Mouse (Mus musculus): ENCODE data around the gene Ebf3. TPM values are rescaled to one million over a fixed set of nuclear protein-coding genes. Genes with fewer than 3 reads are reported as not detected.

Ebf3 gene
- 10 to 100 TPM in 1 of 2 experiments, 1 to 10 TPM in 1; 8.9 to 10.9 TPM for total RNA-seq (2021)

GRCm38 (mm10) chr7:137313904-137314691 lies at the start of gene Ebf3:
Ebf3 (minus strand) TSS chr7:137314445.
- peak; percentile 83 for DNase-seq (ENCODE audit: low spot score)
- intact Hi-C loops (cut with DNase I) = no loop called here

GRCm38 (mm10) chr7:137346860-137347259 lies 32.6 kb upstream of the Ebf3 start:
- intact Hi-C loops (cut with DNase I) = no loop called here
- no peak for DNase-seq (ENCODE audit: low spot score)

- intact Hi-C loops (cut with DNase I) = no loop called here
- DNase-seq (ENCODE audit: low spot score) = peak; percentile 15
Observed at GRCm38 (mm10) chr7:137346068-137346467, 31.8 kb upstream of the Ebf3 start.

- no peak for DNase-seq (ENCODE audit: low spot score)
- intact Hi-C loops (cut with DNase I) = no loop called here
Observed at GRCm38 (mm10) chr7:137333951-137334350, 19.7 kb upstream of the Ebf3 start.

GRCm38 (mm10) chr7:137322926-137323325 lies 8.7 kb upstream of the Ebf3 start:
- DNase-seq (ENCODE audit: low spot score) = no peak

GRCm38 (mm10) chr7:137321961-137322784 lies 7.9 kb upstream of the Ebf3 start:
- no peak for DNase-seq (ENCODE audit: low spot score)

More at GRCm38 (mm10) chr7:137322926-137323325, 8.7 kb upstream of the Ebf3 start:
- intact Hi-C loops (cut with DNase I) = loop anchor here (5.0 to 10.0 kb wide), 4 partner anchors 142 to 1531 kb away; no protein-coding TSS in a partner anchor

GRCm38 (mm10) chr7:137321141-137321813 lies 7.0 kb upstream of the Ebf3 start:
- intact Hi-C loops (cut with DNase I) = loop anchor here (1.0 to 10.0 kb wide), 6 partner anchors 144 to 1529 kb away; no protein-coding TSS in a partner anchor
- peak; percentile 59 for DNase-seq (ENCODE audit: low spot score)

More at GRCm38 (mm10) chr7:137321961-137322784, 7.9 kb upstream of the Ebf3 start:
- intact Hi-C loops (cut with DNase I) = loop anchor here (1.0 to 10.0 kb wide), 6 partner anchors 143 to 1530 kb away; no protein-coding TSS in a partner anchor

GRCm38 (mm10) chr7:137320320-137320719 lies 6.1 kb upstream of the Ebf3 start:
- intact Hi-C loops (cut with DNase I) = loop anchor here (2.0 to 10.0 kb wide), 5 partner anchors 144 to 1528 kb away; no protein-coding TSS in a partner anchor
- DNase-seq (ENCODE audit: low spot score) = no peak

GRCm38 (mm10) chr7:137318924-137319885 lies 5.0 kb upstream of the Ebf3 start:
- intact Hi-C loops (cut with DNase I) = loop anchor here (1.0 to 5.0 kb wide), 4 partner anchors 73 to 1257 kb away; no protein-coding TSS in a partner anchor
- no peak for DNase-seq (ENCODE audit: low spot score)

- DNase-seq (ENCODE audit: low spot score) = no peak
- intact Hi-C loops (cut with DNase I) = loop anchor here (5.0 kb wide), 3 partner anchors 231 to 1256 kb away; no protein-coding TSS in a partner anchor
Observed at GRCm38 (mm10) chr7:137318383-137318775, 4.1 kb upstream of the Ebf3 start.

GRCm38 (mm10) chr7:137317659-137318382 lies 3.6 kb upstream of the Ebf3 start:
- intact Hi-C loops (cut with DNase I) = loop anchor here (5.0 kb wide), 3 partner anchors 231 to 1256 kb away; no protein-coding TSS in a partner anchor
- DNase-seq (ENCODE audit: low spot score) = no peak

- intact Hi-C loops (cut with DNase I) = loop anchor here (5.0 kb wide), 3 partner anchors 230 to 1255 kb away; no protein-coding TSS in a partner anchor
- no peak for DNase-seq (ENCODE audit: low spot score)
Observed at GRCm38 (mm10) chr7:137316926-137317658, 2.8 kb upstream of the Ebf3 start.

- intact Hi-C loops (cut with DNase I) = loop anchor here (5.0 kb wide), 3 partner anchors 229 to 1254 kb away; no protein-coding TSS in a partner anchor
- no peak for DNase-seq (ENCODE audit: low spot score)
Observed at GRCm38 (mm10) chr7:137316181-137316925, 2.1 kb upstream of the Ebf3 start.

GRCm38 (mm10) chr7:137315544-137315940 lies 1.3 kb upstream of the Ebf3 start:
- intact Hi-C loops (cut with DNase I) = loop anchor here (5.0 kb wide), 3 partner anchors 228 to 1253 kb away; no protein-coding TSS in a partner anchor

GRCm38 (mm10) chr7:137314710-137315543 lies 682 bp upstream of the Ebf3 start:
- intact Hi-C loops (cut with DNase I) = loop anchor here (5.0 kb wide), 3 partner anchors 228 to 1253 kb away; no protein-coding TSS in a partner anchor
- DNase-seq (ENCODE audit: low spot score) = no peak

More at GRCm38 (mm10) chr7:137315544-137315940, 1.3 kb upstream of the Ebf3 start:
- DNase-seq (ENCODE audit: low spot score) = no peak

All from heart, postnatal 25 days (tissue).